Mouse (Mus musculus) forebrain, embryonic 12.5 days (tissue): Measurements from ENCODE around the gene Sf3b3. TPM values are rescaled to one million over a fixed set of nuclear protein-coding genes. Genes with fewer than 3 reads are reported as not detected.
"Not testable (repeated sequence)": the region's sequence is repeated elsewhere in the genome, so short reads cannot be mapped to it uniquely, and the experiment has no call there.

Source experiments
- ATAC-seq: fragments of 200-750 bp; cut with Nextera tagmentation; 2 replicates; pipeline ENCODE4 v1.8.0; 2017; ENCODE audit warnings: moderate TSS enrichment; ENCODE audit not compliant: low FRiP score
- H3K27ac ChIP-seq: fragments of 300-500 bp; sonication (generic); 2 replicates; pipeline ENCODE4 v1.5.1; 2016; ENCODE audit warnings: mild to moderate bottlenecking
- H3K27me3 ChIP-seq: fragments of 300-500 bp; sonication (generic); 2 replicates; pipeline ENCODE4 v1.6.1; 2016; ENCODE audit warnings: mild to moderate bottlenecking
- H3K36me3 ChIP-seq: fragments of 300-500 bp; sonication (generic); replicated peaks from 2 replicates; pipeline ENCODE4 v1.6.1; 2016; ENCODE audit warnings: mild to moderate bottlenecking
- H3K4me1 ChIP-seq: fragments of 300-500 bp; sonication (generic); 2 replicates; pipeline ENCODE4 v1.6.1; 2016
- H3K4me2 ChIP-seq: fragments of 300-500 bp; sonication (generic); 2 replicates; pipeline ENCODE4 v1.6.1; 2016; ENCODE audit warnings: mild to moderate bottlenecking, moderate library complexity
- H3K4me3 ChIP-seq: fragments of 300-500 bp; sonication (generic); replicated peaks from 2 replicates; pipeline ENCODE4 v1.5.1; 2016; ENCODE audit warnings: mild to moderate bottlenecking
- H3K9ac ChIP-seq: fragments of 300-500 bp; sonication (generic); 2 replicates; pipeline ENCODE4 v1.6.1; 2016; ENCODE audit warnings: mild to moderate bottlenecking
- H3K9me3 ChIP-seq: fragments of 300-500 bp; sonication (generic); 2 replicates; pipeline ENCODE4 v1.6.1; 2016
- WGBS: fragments of 180-500 bp; shearing (Covaris S2); methylation state at CpG from one replicate; pipeline ENCODE4 v1.1.7; 2016; 5-methylcytosine and 5-hydroxymethylcytosine counted together
- polyA plus RNA-seq: library from polyadenylated mRNA; unstranded; fragments of >200 nt; fragmentation: Nextera tagmentation; extraction: Ambion mirVana; gene quantifications from 2 replicates; pipeline ENCODE4 v1.2.1, GENCODE M21; 2016

Gene Sf3b3
- polyA plus RNA-seq, 1 experiment from 2014 or later, result 187 TPM

GRCm38 (mm10) chr8:110794363-110794965, 52.1 kb downstream of the Sf3b3 start:
- Histone ChIP-seq H3K27me3 (no peaks in the 10 kb centered on the region), H3K27ac (no peak overlapping the region), H3K4me2 (no peak overlapping the region), H3K9ac (no peak overlapping the region), H3K4me1 (no peaks in the 10 kb centered on the region), H3K36me3 (no peaks in the 10 kb centered on the region), H3K4me3 (no peak overlapping the region), H3K9me3 (no peaks in the 10 kb centered on the region)
- WGBS, result 86% methylated on average over 7 of the region's 7 CpGs
- no peak for ATAC-seq

- no peak overlapping the region for H3K4me2 ChIP-seq
- WGBS, result 91% methylated on average over 9 of the region's 9 CpGs
- no peaks in the 10 kb centered on the region for H3K4me1 ChIP-seq
- H3K27ac ChIP-seq, result no peak overlapping the region
- H3K27me3 ChIP-seq, result no peaks in the 10 kb centered on the region
- no peak overlapping the region for H3K4me3 ChIP-seq
- ATAC-seq, result no peak
- H3K9me3 ChIP-seq, result no peaks in the 10 kb centered on the region
- no peaks in the 10 kb centered on the region for H3K36me3 ChIP-seq
- H3K9ac ChIP-seq, result no peak overlapping the region
These were observed 52.7 kb downstream of the Sf3b3 start for GRCm38 (mm10) chr8:110793936-110794335.

GRCm38 (mm10) chr8:110793511-110793910, 53.1 kb downstream of the Sf3b3 start:
- H3K4me1 ChIP-seq, result no peaks in the 10 kb centered on the region
- no peaks in the 10 kb centered on the region for H3K27me3 ChIP-seq
- no peaks in the 10 kb centered on the region for H3K9me3 ChIP-seq
- H3K4me3 ChIP-seq, result no peak overlapping the region
- no peak overlapping the region for H3K27ac ChIP-seq
- H3K9ac ChIP-seq, result no peak overlapping the region
- no peak for ATAC-seq
- no peak overlapping the region for H3K4me2 ChIP-seq
- no peaks in the 10 kb centered on the region for H3K36me3 ChIP-seq
- WGBS, result 79% methylated on average over 9 of the region's 9 CpGs

- Histone ChIP-seq H3K9me3 (no peaks in the 10 kb centered on the region), H3K4me2 (no peak overlapping the region), H3K27me3 (no peaks in the 10 kb centered on the region), H3K4me1 (no peaks in the 10 kb centered on the region), H3K9ac (no peak overlapping the region), H3K27ac (no peak overlapping the region), H3K36me3 (no peaks in the 10 kb centered on the region), H3K4me3 (no peak overlapping the region)
- no peak for ATAC-seq
- WGBS, result 86% methylated on average over 11 of the region's 11 CpGs
These were observed 53.9 kb downstream of the Sf3b3 start for GRCm38 (mm10) chr8:110792574-110793200.

GRCm38 (mm10) chr8:110791164-110791563, 55.4 kb downstream of the Sf3b3 start:
- Histone ChIP-seq H3K4me3 (no peak overlapping the region), H3K9ac (no peak overlapping the region), H3K4me2 (no peak overlapping the region), H3K9me3 (no peaks in the 10 kb centered on the region), H3K4me1 (no peaks in the 10 kb centered on the region), H3K27me3 (no peaks in the 10 kb centered on the region), H3K27ac (no peak overlapping the region), H3K36me3 (no peaks in the 10 kb centered on the region)
- no peak for ATAC-seq
- WGBS, result 82% methylated on average over 10 of the region's 10 CpGs

GRCm38 (mm10) chr8:110790270-110790669, 56.3 kb downstream of the Sf3b3 start:
- H3K4me1 ChIP-seq, result no peaks in the 10 kb centered on the region
- H3K4me3 ChIP-seq, result no peak overlapping the region
- H3K27ac ChIP-seq, result no peak overlapping the region
- no peaks in the 10 kb centered on the region for H3K27me3 ChIP-seq
- ATAC-seq, result no peak
- no peak overlapping the region for H3K4me2 ChIP-seq
- H3K9me3 ChIP-seq, result no peaks in the 10 kb centered on the region
- no peaks in the 10 kb centered on the region for H3K36me3 ChIP-seq
- no peak overlapping the region for H3K9ac ChIP-seq
- WGBS, result 84% methylated on average over 6 of the region's 6 CpGs

GRCm38 (mm10) chr8:110789571-110789970, 57.0 kb downstream of the Sf3b3 start:
- Histone ChIP-seq H3K27ac (no peak overlapping the region), H3K9me3 (no peaks in the 10 kb centered on the region), H3K36me3 (no peaks in the 10 kb centered on the region), H3K27me3 (no peaks in the 10 kb centered on the region), H3K4me2 (no peak overlapping the region), H3K4me3 (no peak overlapping the region), H3K9ac (no peak overlapping the region), H3K4me1 (no peaks in the 10 kb centered on the region)
- ATAC-seq, result no peak
- 61% methylated on average over 12 of the region's 12 CpGs for WGBS

- no peak overlapping the region for H3K4me3 ChIP-seq
- 64% methylated on average over 12 of the region's 12 CpGs for WGBS
- H3K27ac ChIP-seq, result no peak overlapping the region
- no peak overlapping the region for H3K9ac ChIP-seq
- no peak overlapping the region for H3K4me2 ChIP-seq
- H3K9me3 ChIP-seq, result no peaks in the 10 kb centered on the region
- no peaks in the 10 kb centered on the region for H3K27me3 ChIP-seq
- H3K36me3 ChIP-seq, result no peaks in the 10 kb centered on the region
- H3K4me1 ChIP-seq, result no peaks in the 10 kb centered on the region
- ATAC-seq, result no peak
These were observed 57.6 kb downstream of the Sf3b3 start for GRCm38 (mm10) chr8:110788981-110789380.

GRCm38 (mm10) chr8:110787411-110787954, 59.1 kb downstream of the Sf3b3 start:
- Histone ChIP-seq H3K27ac (no peak overlapping the region), H3K4me2 (no peak overlapping the region), H3K36me3 (no peaks in the 10 kb centered on the region), H3K9me3 (no peaks in the 10 kb centered on the region), H3K4me1 (no peaks in the 10 kb centered on the region), H3K4me3 (no peak overlapping the region), H3K9ac (no peak overlapping the region), H3K27me3 (no peaks in the 10 kb centered on the region)
- ATAC-seq, result no peak
- WGBS, result 85% methylated on average over 9 of the region's 9 CpGs

- no peaks in the 10 kb centered on the region for H3K4me1 ChIP-seq
- no peaks in the 10 kb centered on the region for H3K36me3 ChIP-seq
- H3K27ac ChIP-seq, result no peak overlapping the region
- WGBS, result 90% methylated on average over 8 of the region's 8 CpGs
- no peak overlapping the region for H3K9ac ChIP-seq
- H3K9me3 ChIP-seq, result no peaks in the 10 kb centered on the region
- ATAC-seq, result no peak
- H3K4me2 ChIP-seq, result no peak overlapping the region
- H3K27me3 ChIP-seq, result no peaks in the 10 kb centered on the region
- H3K4me3 ChIP-seq, result no peak overlapping the region
These were observed 59.7 kb downstream of the Sf3b3 start for GRCm38 (mm10) chr8:110786934-110787333.

GRCm38 (mm10) chr8:110786501-110786900, 60.1 kb downstream of the Sf3b3 start:
- not testable (repeated sequence) for H3K36me3 ChIP-seq, ATAC-seq, H3K27ac ChIP-seq, H3K27me3 ChIP-seq, H3K4me1 ChIP-seq, H3K9me3 ChIP-seq, H3K9ac ChIP-seq, H3K4me3 ChIP-seq, H3K4me2 ChIP-seq
- 80% methylated on average over 7 of the region's 7 CpGs for WGBS

GRCm38 (mm10) chr8:110785366-110785765, 61.2 kb downstream of the Sf3b3 start:
- H3K9me3 ChIP-seq, result no peaks in the 10 kb centered on the region
- ATAC-seq, result no peak
- no peak overlapping the region for H3K27ac ChIP-seq
- no peak overlapping the region for H3K4me2 ChIP-seq
- H3K4me1 ChIP-seq, result no peaks in the 10 kb centered on the region
- WGBS, result 70% methylated on average over 2 of the region's 2 CpGs
- H3K27me3 ChIP-seq, result no peaks in the 10 kb centered on the region
- no peak overlapping the region for H3K9ac ChIP-seq
- H3K36me3 ChIP-seq, result no peaks in the 10 kb centered on the region
- H3K4me3 ChIP-seq, result no peak overlapping the region
